Mouse (Mus musculus) adrenal gland (tissue): ENCODE results near the gene Mfn1.

Source experiments
- intact Hi-C: fragments of 180-260 bp; cut with DNase I; formaldehyde crosslinking; loops from one replicate; pipeline ENCODE4 v1.15.1; 2025

The Mfn1 gene

GRCm38 (mm10) chr3:32509496-32510374 is 19.5 kb upstream of the Mfn1 start, which contains the start of gene Zfp639:
Gene Zfp639 (plus strand): TSS chr3:32510259.
- intact Hi-C loops: loop anchor here (5.0 kb wide), 2 partner anchors 52 to 117 kb away; no protein-coding TSS in a partner anchor

- intact Hi-C loops: no loop called here
Observed at GRCm38 (mm10) chr3:32510375-32511190, 18.7 kb upstream of the Mfn1 start.

DNA sequence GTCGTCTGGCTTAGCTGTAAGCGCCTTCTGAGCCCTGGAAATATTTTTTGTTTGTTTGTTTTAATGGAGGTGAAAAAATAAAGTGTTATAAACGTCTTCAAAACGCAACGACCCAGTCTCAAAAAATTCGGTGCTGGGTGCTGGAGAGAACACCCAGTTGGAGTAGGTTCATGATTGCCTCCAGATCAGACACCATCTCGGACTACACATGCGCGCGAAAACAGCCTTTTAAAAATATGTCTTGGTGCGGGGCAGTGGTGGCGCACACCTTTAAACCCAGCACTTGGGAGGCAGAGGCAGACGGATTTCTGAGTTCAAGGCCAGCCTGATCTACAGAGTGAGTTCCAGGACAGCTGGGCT is 18.1 kb upstream of the Mfn1 start:
- intact Hi-C loops: no loop called here

DNA sequence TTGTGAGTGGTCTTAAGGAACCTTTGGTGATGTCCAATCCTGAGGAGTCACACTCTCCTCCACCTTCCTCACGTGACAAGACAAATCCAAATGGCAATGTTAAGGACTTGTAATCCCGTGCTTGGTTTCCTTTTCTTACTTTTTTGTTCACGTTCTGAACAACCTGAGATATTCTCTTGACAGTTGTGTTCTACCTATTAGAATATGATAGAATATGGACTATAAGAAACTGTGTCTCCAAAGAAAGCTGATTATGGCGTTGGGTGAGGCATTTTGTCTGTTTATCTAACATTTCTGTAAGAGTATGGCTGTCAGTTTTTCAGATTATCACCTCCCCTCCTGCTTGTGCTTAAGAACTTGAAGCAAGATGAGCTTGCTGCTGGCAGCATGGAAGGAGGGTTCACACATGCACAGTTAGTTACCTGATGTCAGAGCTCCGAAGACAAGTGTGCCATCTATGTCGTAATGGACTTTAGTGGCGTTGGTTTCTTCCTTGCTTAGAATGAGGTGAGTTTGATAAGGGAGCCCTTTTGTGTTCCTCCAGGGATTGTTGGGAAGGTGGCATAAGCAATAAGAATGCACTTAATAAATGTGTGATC is 16.5 kb upstream of the Mfn1 start:
- intact Hi-C loops: no loop called here

- intact Hi-C loops: no loop called here
Observed at GRCm38 (mm10) chr3:32513528-32513927, 15.7 kb upstream of the Mfn1 start.

DNA sequence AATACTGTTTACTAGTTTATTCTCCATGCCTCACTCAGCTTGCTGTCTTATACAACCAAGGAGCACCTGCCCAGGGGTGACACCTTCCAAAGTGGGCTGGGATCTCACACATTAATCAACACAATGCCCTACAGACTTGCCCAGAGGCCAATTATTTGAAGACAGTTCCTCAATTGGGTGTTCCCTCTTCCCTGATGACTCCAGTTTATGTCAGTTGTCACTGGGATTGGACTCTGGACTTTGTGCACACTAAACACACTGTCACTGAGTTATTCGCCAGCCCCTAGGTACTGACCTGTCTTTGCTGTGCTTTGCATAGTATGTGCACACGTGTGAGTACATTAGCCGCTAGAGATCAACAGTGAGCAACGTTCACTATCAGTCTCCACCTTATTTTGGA is 2.1 kb upstream of the Mfn1 start:
- intact Hi-C loops: no loop called here

GRCm38 (mm10) chr3:32530041-32530440 is 776 bp downstream of the Mfn1 start:
- intact Hi-C loops: no loop called here

GRCm38 (mm10) chr3:32535692-32536091 is 6.4 kb downstream of the Mfn1 start:
- intact Hi-C loops: no loop called here

GRCm38 (mm10) chr3:32537556-32537955 is 8.3 kb downstream of the Mfn1 start:
- intact Hi-C loops: no loop called here

GRCm38 (mm10) chr3:32538091-32538490 is 8.8 kb downstream of the Mfn1 start:
- intact Hi-C loops: no loop called here

GRCm38 (mm10) chr3:32553061-32553460 is 23.8 kb downstream of the Mfn1 start:
- intact Hi-C loops: no loop called here

DNA sequence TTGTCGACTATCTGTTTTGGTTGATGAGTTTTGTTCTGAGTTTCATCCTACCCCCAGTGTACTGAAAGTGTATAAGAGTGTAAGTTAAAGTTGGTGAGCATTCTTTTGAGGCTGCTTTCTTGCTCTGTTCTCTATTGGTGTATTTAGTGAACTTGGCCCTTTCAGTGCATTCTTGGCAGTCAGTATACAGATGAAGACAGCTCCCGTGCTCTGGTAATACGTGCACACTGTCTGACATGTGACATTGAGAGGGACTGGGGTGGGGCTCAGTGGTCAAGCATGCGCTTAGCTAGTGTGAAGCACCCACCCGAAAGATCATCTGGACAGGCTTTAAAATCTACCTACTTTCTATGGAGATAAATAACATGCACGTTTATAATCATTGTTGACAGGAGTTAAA is 34.1 kb downstream of the Mfn1 start:
- intact Hi-C loops: no loop called here

DNA sequence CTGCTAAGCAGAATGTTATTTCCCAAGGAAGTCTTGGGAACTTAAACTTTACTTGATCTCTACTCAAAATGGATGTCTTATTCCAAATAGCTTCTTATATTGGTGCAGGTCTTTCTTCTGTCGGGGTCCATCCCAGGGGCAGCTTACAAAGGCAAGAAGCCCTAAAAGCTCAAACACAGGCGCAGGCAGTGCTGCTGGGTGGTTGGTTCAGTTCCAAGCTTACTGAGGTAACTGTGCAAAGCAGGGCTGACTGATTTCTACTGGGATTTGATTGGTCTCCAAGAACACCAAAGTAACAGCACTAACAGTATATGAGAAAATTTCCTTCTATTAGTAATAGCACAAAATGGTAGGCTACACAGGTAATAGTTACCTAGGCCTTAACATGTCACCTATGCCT is 43.8 kb downstream of the Mfn1 start:
- intact Hi-C loops: no loop called here

DNA sequence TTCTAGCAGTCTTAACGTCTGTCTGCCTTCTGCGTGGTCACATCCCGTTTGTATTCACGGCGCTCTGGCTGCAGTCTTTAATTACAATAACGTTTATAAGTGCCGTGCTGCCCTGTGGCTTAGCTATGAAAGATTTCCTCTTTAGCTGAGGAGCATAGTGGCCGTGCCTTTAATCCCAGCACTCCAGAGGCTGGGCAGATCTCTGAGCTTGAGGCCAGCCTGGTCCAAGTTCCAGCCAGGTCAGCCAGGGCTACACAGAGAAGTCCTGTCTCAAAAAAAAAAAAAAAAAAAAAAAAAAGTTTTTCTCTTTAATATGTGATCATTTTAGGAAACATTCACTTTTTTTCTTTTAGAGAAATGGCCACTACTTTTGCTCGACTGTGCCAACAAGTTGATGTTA is 44.6 kb downstream of the Mfn1 start:
- intact Hi-C loops: no loop called here

DNA sequence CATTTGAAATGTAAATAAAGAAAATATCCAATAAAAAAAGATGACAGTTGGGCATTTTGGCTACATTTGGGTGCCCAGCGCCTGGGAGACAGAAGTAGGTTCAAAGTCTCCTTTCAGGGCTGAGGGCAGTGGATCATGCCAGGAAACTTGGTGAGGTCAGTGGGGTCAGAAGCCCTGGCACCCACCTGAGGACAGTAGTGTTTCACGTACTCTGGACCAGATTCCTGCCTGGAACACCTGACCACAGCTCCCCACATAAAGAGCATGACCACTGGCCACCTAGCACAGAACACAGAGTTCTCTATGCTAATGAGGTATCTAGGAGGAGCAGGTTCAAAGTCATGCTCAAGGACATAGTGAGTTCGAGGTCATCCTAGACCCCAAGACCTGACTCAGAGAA is 45.9 kb downstream of the Mfn1 start:
- intact Hi-C loops: no loop called here

DNA sequence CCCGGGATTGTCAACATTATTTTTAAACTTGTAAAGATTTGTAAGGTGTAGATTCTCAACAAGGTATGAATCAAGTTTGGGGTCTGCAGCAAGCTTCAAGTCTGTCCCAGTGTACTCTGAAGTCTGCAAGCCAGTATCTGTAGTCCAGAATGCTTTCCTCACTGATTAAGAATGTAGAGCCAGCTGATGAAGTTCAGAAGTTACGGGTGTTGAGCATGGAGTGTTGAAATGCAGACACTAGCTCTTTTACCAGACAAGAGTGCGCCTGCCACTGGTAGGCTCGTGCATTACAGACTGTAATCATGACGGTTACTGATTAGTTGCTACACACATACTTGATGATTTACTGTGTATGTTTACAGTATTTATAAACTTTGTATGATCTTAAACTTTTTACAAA is 49.5 kb downstream of the Mfn1 start:
- intact Hi-C loops: no loop called here

- intact Hi-C loops: no loop called here
Observed at GRCm38 (mm10) chr3:32580738-32581137, 51.5 kb downstream of the Mfn1 start.

GRCm38 (mm10) chr3:32581911-32582310 is 52.6 kb downstream of the Mfn1 start:
- intact Hi-C loops: no loop called here

GRCm38 (mm10) chr3:32583489-32583888 is 54.2 kb downstream of the Mfn1 start:
- intact Hi-C loops: no loop called here

GRCm38 (mm10) chr3:32586274-32586673 is 57.0 kb downstream of the Mfn1 start:
- intact Hi-C loops: no loop called here

- intact Hi-C loops: no loop called here
Observed at GRCm38 (mm10) chr3:32595080-32595479, 65.8 kb downstream of the Mfn1 start.

DNA sequence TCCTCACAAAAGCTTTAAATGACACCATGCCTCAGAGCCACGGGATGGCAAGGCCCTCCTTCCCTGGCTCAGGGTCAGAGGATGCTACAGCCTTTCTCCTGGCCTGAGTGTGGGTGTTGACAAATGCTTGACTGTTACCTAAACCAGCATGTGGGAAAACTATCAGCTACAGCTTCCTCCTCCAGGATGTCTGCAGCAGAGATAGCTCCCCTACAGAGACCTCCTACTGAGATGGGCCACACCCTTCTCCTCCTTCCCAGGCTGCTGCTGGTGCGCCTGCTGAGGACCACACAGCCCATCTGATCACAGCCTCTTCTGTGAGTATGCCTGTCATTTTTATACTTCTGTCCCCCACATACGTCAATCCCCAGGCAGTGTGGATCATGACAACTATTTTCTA is 70.1 kb downstream of the Mfn1 start:
- intact Hi-C loops: no loop called here
